Mouse (Mus musculus): ENCODE results near the gene C530008M17Rik.

GRCm38 (mm10) chr5:76763148-76763701, 106.9 kb downstream of the C530008M17Rik start:
- TF ChIP-seq POLR2A (IDR thresholded peaks at IDR 0.05; ENCODE audit: low read depth, low read length), result no peak
- TF ChIP-seq CTCF (conservative IDR thresholded peaks at IDR 0.05 in 1 of 2, IDR thresholded peaks at IDR 0.05 in 1 of 2; ENCODE audit: low read depth in 2 of 2, low read length in 2 of 2), result no peak

Data from CH12.LX (cell line).